14 mouse cellular contexts compared by ENCODE assay signal in the genomic region with DNA sequence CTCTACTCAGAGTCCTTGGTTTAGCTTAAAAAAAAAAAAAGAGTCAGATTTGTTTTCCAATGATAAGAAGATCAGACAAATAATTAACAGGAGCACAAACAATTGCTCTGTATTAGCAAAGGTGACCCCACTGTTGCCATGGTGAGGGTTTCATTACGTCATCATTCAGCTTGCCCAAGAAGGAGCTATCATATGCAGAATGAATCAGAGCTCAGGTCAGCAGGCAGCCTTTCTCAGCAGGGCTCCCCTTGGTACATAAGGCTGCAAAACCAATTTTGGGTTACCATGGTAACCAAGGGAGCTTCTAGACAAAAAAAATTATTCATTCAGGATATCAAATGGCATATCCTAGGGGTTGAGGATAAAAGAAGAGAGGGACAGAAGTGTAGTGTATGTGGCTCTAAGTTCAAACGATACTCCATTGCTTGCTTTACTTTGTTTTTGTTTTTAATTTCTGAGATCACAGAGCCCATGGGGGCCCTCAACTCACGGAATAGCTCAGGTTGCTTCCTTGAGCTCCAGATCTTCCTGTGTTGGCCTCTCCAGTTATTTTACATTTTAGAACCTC. TPM values are rescaled to one million over a fixed set of nuclear protein-coding genes. Genes with fewer than 3 reads are reported as not detected.
DNase-seq lines count a peak whose midpoint lies in the region; ATAC-seq and TF ChIP-seq lines count a peak whose summit lies in the region.
"Had no signal": no experiment of that assay in that cellular context is flagged by ENCODE, and none has a peak within 500 bp of the region (broad histone marks: within the 10 kb centered on the region; RNA-seq: fewer than 3 reads in every experiment).

No protein-coding gene starts in this region.

- 38% methylated on average over 3 of the region's 3 CpGs for WGBS in midbrain, embryonic 11.5 days
- WGBS in midbrain, embryonic 10.5 days: 59% methylated on average over 3 of the region's 3 CpGs
- WGBS in liver, postnatal 0 days (ENCODE audit: insufficient replicate concordance): 58% methylated on average over 3 of the region's 3 CpGs

- no peaks in the 10 kb centered on the region for H3K9me3 ChIP-seq in midbrain, embryonic 11.5 days (ENCODE audit: control insufficient read depth, low read length)
- H3K9me3 ChIP-seq in midbrain, embryonic 10.5 days (replicated peaks): no peaks in the 10 kb centered on the region
- no peaks in the 10 kb centered on the region for H3K9me3 ChIP-seq in liver, postnatal 0 days (ENCODE audit: low read length)
- H3K9me3 ChIP-seq: intestine, embryonic 15.5 days; neural tube, embryonic 12.5 days had no signal

- no peak overlapping the region for H3K4me2 ChIP-seq in midbrain, embryonic 11.5 days
- H3K4me2 ChIP-seq in liver, postnatal 0 days (ENCODE audit: low read depth, low read length): peak overlapping the region; percentile 29; the same call in 1 of the 2 replicates
- H3K4me2 ChIP-seq: intestine, embryonic 15.5 days; neural tube, embryonic 12.5 days had no signal

- no peaks in the 10 kb centered on the region; the same call in 1 of the 2 replicates for H3K4me1 ChIP-seq in midbrain, embryonic 11.5 days (ENCODE audit: control insufficient read depth, insufficient read depth, low read length)
- H3K4me1 ChIP-seq in midbrain, embryonic 10.5 days: peaks cover 10% of the 10 kb centered on the region
- no peaks in the 10 kb centered on the region for H3K4me1 ChIP-seq in liver, postnatal 0 days (ENCODE audit: insufficient read depth)
- H3K4me1 ChIP-seq: intestine, embryonic 15.5 days; neural tube, embryonic 12.5 days had no signal

- H3K27me3 ChIP-seq in midbrain, embryonic 11.5 days (ENCODE audit: control insufficient read depth, insufficient read depth, low read length): no peaks in the 10 kb centered on the region
- H3K27me3 ChIP-seq in midbrain, embryonic 10.5 days (ENCODE audit: low read depth, poor library complexity, severe bottlenecking): no peaks in the 10 kb centered on the region
- no peaks in the 10 kb centered on the region for H3K27me3 ChIP-seq in liver, postnatal 0 days (ENCODE audit: insufficient read depth, low read length)
- H3K27me3 ChIP-seq: intestine, embryonic 15.5 days; neural tube, embryonic 12.5 days had no signal

- no peak for ATAC-seq in midbrain, embryonic 11.5 days (ENCODE audit: low FRiP score)
- peak; percentile 95 for ATAC-seq in liver, postnatal 0 days
- no peak for ATAC-seq in granulocyte monocyte progenitor cell, adult 5-6 weeks (replicated peaks; ENCODE audit: poor library complexity, severe bottlenecking)
- ATAC-seq: intestine, embryonic 15.5 days had no signal

- H3K9ac ChIP-seq in midbrain, embryonic 11.5 days (ENCODE audit: low read length): no peak overlapping the region
- no peak overlapping the region for H3K9ac ChIP-seq in liver, postnatal 0 days (replicated peaks)
- H3K9ac ChIP-seq: intestine, embryonic 15.5 days; neural tube, embryonic 12.5 days had no signal

- no peak for TF ChIP-seq EP300 in liver, postnatal 0 days (IDR thresholded peaks at IDR 0.05; ENCODE audit: low read depth)

- no peaks in the 10 kb centered on the region for H3K36me3 ChIP-seq in midbrain, embryonic 11.5 days (ENCODE audit: control insufficient read depth, insufficient read depth, low read length)
- H3K36me3 ChIP-seq in midbrain, embryonic 10.5 days: no peaks in the 10 kb centered on the region
- no peaks in the 10 kb centered on the region for H3K36me3 ChIP-seq in liver, postnatal 0 days (replicated peaks; ENCODE audit: insufficient read depth, low read length)
- H3K36me3 ChIP-seq: intestine, embryonic 15.5 days; neural tube, embryonic 12.5 days had no signal

- no peak overlapping the region for H3K4me3 ChIP-seq in midbrain, embryonic 11.5 days (ENCODE audit: low read depth, low read length)
- H3K4me3 ChIP-seq in midbrain, embryonic 10.5 days: no peak overlapping the region
- H3K4me3 ChIP-seq in liver, postnatal 0 days (ENCODE audit: low read depth, low read length): no peak overlapping the region
- H3K4me3 ChIP-seq: erythroblast, embryonic 14.5 days; intestine, embryonic 15.5 days; neural tube, embryonic 12.5 days had no signal

- no peak overlapping the region for H3K27ac ChIP-seq in midbrain, embryonic 11.5 days (ENCODE audit: low read depth, low read length)
- H3K27ac ChIP-seq in midbrain, embryonic 10.5 days (replicated peaks): no peak overlapping the region
- peak overlapping the region; percentile 86 for H3K27ac ChIP-seq in liver, postnatal 0 days (ENCODE audit: low read depth)
- H3K27ac ChIP-seq: intestine, embryonic 15.5 days; neural tube, embryonic 12.5 days had no signal

- peak; percentile 38 to 71 for DNase-seq in adrenal gland, adult (ENCODE audit: inconsistent age in 2 of 2, low spot score in 1 of 2)
- DNase-seq in adrenal gland, postnatal 25 days: no peak
- DNase-seq in midbrain, embryonic 11.5 days (ENCODE audit: low spot score, missing footprints): peak; percentile 88
- no peak for DNase-seq in midbrain, embryonic 10.5 days (ENCODE audit: low spot score)
- DNase-seq in liver, postnatal 0 days: peak; percentile 68
- no peak for DNase-seq in urinary bladder, postnatal 36 days (ENCODE audit: low spot score in 2 of 2)
- no peak for DNase-seq in lung, postnatal 36 days
- DNase-seq: layer of hippocampus, adult 9-11 months; spleen, adult 18-20 months; thymus, postnatal 4 days had no signal

- TF ChIP-seq CTCF in liver, postnatal 0 days (IDR thresholded peaks at IDR 0.05; ENCODE audit: low read depth): no peak

RNA-seq across cellular contexts. Expression of gene Stag1, which starts 2.2 kb away (rescaled TPM):
- total RNA-seq in adrenal gland, postnatal 25 days (2021): 42.4 and 42.7 TPM in 2 replicates
- 57.1 and 64.3 TPM in 2 replicates for polyA plus RNA-seq in midbrain, embryonic 11.5 days (2014; fragmentation: Nextera tagmentation; extraction: Ambion mirVana)
- 50.8 and 51.6 TPM in 2 replicates for polyA plus RNA-seq in midbrain, embryonic 10.5 days (2016; fragmentation: Nextera tagmentation; extraction: Ambion mirVana)
- polyA plus RNA-seq in liver, postnatal 0 days (2015; fragmentation: Nextera tagmentation; extraction: Ambion mirVana): 17.3 and 20.4 TPM in 2 replicates
- 52.0 and 52.2 TPM in 2 replicates for total RNA-seq in granulocyte monocyte progenitor cell, adult 5-6 weeks (2014; fragmentation: Nextera tagmentation)
- total RNA-seq in granulocyte monocyte progenitor cell, adult 5-6 weeks (2017): 95.6 and 99.3 TPM in 2 replicates

RNA-seq across cellular contexts. Expression of gene Slc35g2, which starts 29.0 kb away (rescaled TPM):
- total RNA-seq in adrenal gland, postnatal 25 days (2021): 7.6 and 8.4 TPM in 2 replicates
- polyA plus RNA-seq in midbrain, embryonic 11.5 days (2014; fragmentation: Nextera tagmentation; extraction: Ambion mirVana): 8.5 and 9.1 TPM in 2 replicates
- polyA plus RNA-seq in midbrain, embryonic 10.5 days (2016; fragmentation: Nextera tagmentation; extraction: Ambion mirVana): 6.5 TPM in 2 replicates
- polyA plus RNA-seq in liver, postnatal 0 days (2015; fragmentation: Nextera tagmentation; extraction: Ambion mirVana): 1.4 and 1.6 TPM in 2 replicates
- not detected in 2 replicates for total RNA-seq in granulocyte monocyte progenitor cell, adult 5-6 weeks (2014; fragmentation: Nextera tagmentation)
- 4.1 TPM in 1 of 2 replicates, not detected in the other for total RNA-seq in granulocyte monocyte progenitor cell, adult 5-6 weeks (2017)
- polyA plus RNA-seq: erythroblast, embryonic 14.5 days had no signal

RNA-seq across cellular contexts. Expression of gene Nck1, which starts 53.9 kb away (rescaled TPM):
- total RNA-seq in adrenal gland, postnatal 25 days (2021): 41.9 and 52.0 TPM in 2 replicates
- polyA plus RNA-seq in midbrain, embryonic 11.5 days (2014; fragmentation: Nextera tagmentation; extraction: Ambion mirVana): 77.8 and 79.9 TPM in 2 replicates
- polyA plus RNA-seq in midbrain, embryonic 10.5 days (2016; fragmentation: Nextera tagmentation; extraction: Ambion mirVana): 58.8 and 63.5 TPM in 2 replicates
- 26.3 and 31.8 TPM in 2 replicates for polyA plus RNA-seq in liver, postnatal 0 days (2015; fragmentation: Nextera tagmentation; extraction: Ambion mirVana)
- total RNA-seq in granulocyte monocyte progenitor cell, adult 5-6 weeks (2014; fragmentation: Nextera tagmentation): 35.0 and 44.2 TPM in 2 replicates
- total RNA-seq in granulocyte monocyte progenitor cell, adult 5-6 weeks (2017): 35.5 and 61.4 TPM in 2 replicates

Comparison
In these comparisons a context has a peak if more than half of its experiments do, and no peak if none do; other contexts are left out.
1. DNase-seq: peak in adrenal gland, adult (2 of 2), midbrain, embryonic 11.5 days (single experiment) and liver, postnatal 0 days (single experiment); none in adrenal gland, postnatal 25 days (single experiment), midbrain, embryonic 10.5 days (single experiment), urinary bladder, postnatal 36 days (0 of 2) and lung, postnatal 36 days (single experiment).